Mouse (Mus musculus): Measurements from ENCODE around the gene Cacnb3. TPM values are rescaled to one million over a fixed set of nuclear protein-coding genes. Genes with fewer than 3 reads are reported as not detected.
A peak's percentile ranks its signal among the peaks of the same experiment; 100 is the strongest.

The Cacnb3 gene
- polyA plus RNA-seq, 1 experiment from 2014 or later = 32.3 TPM

- DNase-seq (ENCODE audit: low spot score) (no peak), ATAC-seq (replicated peaks; ENCODE audit: insufficient number of reproducible peaks, low FRiP score, low TSS enrichment, low read depth) (no peak)
- H3K4me1 ChIP-seq (ENCODE audit: control insufficient read depth, insufficient read depth, low read length) = no peaks in the 10 kb centered on the region
- no peaks in the 10 kb centered on the region for H3K9me3 ChIP-seq (replicated peaks; ENCODE audit: control insufficient read depth, low read length)
- no peak overlapping the region for H3K27ac ChIP-seq (replicated peaks; ENCODE audit: low read depth, low read length)
- no peaks in the 10 kb centered on the region for H3K27me3 ChIP-seq (ENCODE audit: control insufficient read depth, insufficient read depth, low read length)
- 91% methylated on average over 24 of the region's 24 CpGs for WGBS
- H3K9ac ChIP-seq (replicated peaks; ENCODE audit: low read length) = no peak overlapping the region
- no peak overlapping the region for H3K4me3 ChIP-seq (ENCODE audit: low read depth, low read length)
- H3K4me2 ChIP-seq (ENCODE audit: low read depth, low read length) = no peak overlapping the region
- H3K36me3 ChIP-seq (replicated peaks; ENCODE audit: control insufficient read depth, insufficient read depth, low read depth, low read length) = peaks cover 33% of the 10 kb centered on the region
Measured at GRCm38 (mm10) chr15:98645057-98646026, 14.7 kb downstream of the Cacnb3 start.

- Histone ChIP-seq H3K27me3 (ENCODE audit: control insufficient read depth, insufficient read depth, low read length) (no peaks in the 10 kb centered on the region), H3K9ac (replicated peaks; ENCODE audit: low read length) (no peak overlapping the region), H3K36me3 (replicated peaks; ENCODE audit: control insufficient read depth, insufficient read depth, low read depth, low read length) (peaks cover 42% of the 10 kb centered on the region), H3K9me3 (replicated peaks; ENCODE audit: control insufficient read depth, low read length) (no peaks in the 10 kb centered on the region), H3K4me1 (ENCODE audit: control insufficient read depth, insufficient read depth, low read length) (no peaks in the 10 kb centered on the region), H3K4me2 (ENCODE audit: low read depth, low read length) (no peak overlapping the region), H3K27ac (replicated peaks; ENCODE audit: low read depth, low read length) (no peak overlapping the region), H3K4me3 (ENCODE audit: low read depth, low read length) (no peak overlapping the region)
- WGBS = 77% methylated on average over 8 of the region's 8 CpGs
- ATAC-seq (replicated peaks; ENCODE audit: insufficient number of reproducible peaks, low FRiP score, low TSS enrichment, low read depth) = no peak
- no peak for DNase-seq (ENCODE audit: low spot score)
Measured at GRCm38 (mm10) chr15:98646737-98647136, 16.1 kb downstream of the Cacnb3 start.

- 91% methylated on average over 10 of the region's 10 CpGs for WGBS
- Histone ChIP-seq H3K4me1 (ENCODE audit: control insufficient read depth, insufficient read depth, low read length) (no peaks in the 10 kb centered on the region), H3K9me3 (replicated peaks; ENCODE audit: control insufficient read depth, low read length) (no peaks in the 10 kb centered on the region), H3K4me3 (ENCODE audit: low read depth, low read length) (no peak overlapping the region), H3K9ac (replicated peaks; ENCODE audit: low read length) (no peak overlapping the region), H3K27me3 (ENCODE audit: control insufficient read depth, insufficient read depth, low read length) (no peaks in the 10 kb centered on the region), H3K4me2 (ENCODE audit: low read depth, low read length) (no peak overlapping the region), H3K27ac (replicated peaks; ENCODE audit: low read depth, low read length) (no peak overlapping the region), H3K36me3 (replicated peaks; ENCODE audit: control insufficient read depth, insufficient read depth, low read depth, low read length) (peaks cover 47% of the 10 kb centered on the region)
- no peak for ATAC-seq (replicated peaks; ENCODE audit: insufficient number of reproducible peaks, low FRiP score, low TSS enrichment, low read depth)
- DNase-seq (ENCODE audit: low spot score) = no peak
Measured at GRCm38 (mm10) chr15:98647308-98647707, 16.7 kb downstream of the Cacnb3 start.

- no peak overlapping the region for H3K27ac ChIP-seq (replicated peaks; ENCODE audit: low read depth, low read length)
- no peak overlapping the region for H3K4me2 ChIP-seq (ENCODE audit: low read depth, low read length)
- peaks cover 49% of the 10 kb centered on the region for H3K36me3 ChIP-seq (replicated peaks; ENCODE audit: control insufficient read depth, insufficient read depth, low read depth, low read length)
- no peak for ATAC-seq (replicated peaks; ENCODE audit: insufficient number of reproducible peaks, low FRiP score, low TSS enrichment, low read depth)
- no peak overlapping the region for H3K4me3 ChIP-seq (ENCODE audit: low read depth, low read length)
- DNase-seq (ENCODE audit: low spot score) = no peak
- H3K9ac ChIP-seq (replicated peaks; ENCODE audit: low read length) = no peak overlapping the region
- no peaks in the 10 kb centered on the region for H3K27me3 ChIP-seq (ENCODE audit: control insufficient read depth, insufficient read depth, low read length)
- no peaks in the 10 kb centered on the region for H3K4me1 ChIP-seq (ENCODE audit: control insufficient read depth, insufficient read depth, low read length)
- 88% methylated on average over 3 of the region's 3 CpGs for WGBS
- H3K9me3 ChIP-seq (replicated peaks; ENCODE audit: control insufficient read depth, low read length) = no peaks in the 10 kb centered on the region
Measured at GRCm38 (mm10) chr15:98648071-98648470, 17.4 kb downstream of the Cacnb3 start.

GRCm38 (mm10) chr15:98651431-98651830 lies 20.8 kb downstream of the Cacnb3 start:
- WGBS = 95% methylated on average over 15 of the region's 15 CpGs
- Histone ChIP-seq H3K4me1 (ENCODE audit: control insufficient read depth, insufficient read depth, low read length) (no peaks in the 10 kb centered on the region), H3K9ac (replicated peaks; ENCODE audit: low read length) (no peak overlapping the region), H3K9me3 (replicated peaks; ENCODE audit: control insufficient read depth, low read length) (no peaks in the 10 kb centered on the region), H3K27ac (replicated peaks; ENCODE audit: low read depth, low read length) (no peak overlapping the region), H3K36me3 (replicated peaks; ENCODE audit: control insufficient read depth, insufficient read depth, low read depth, low read length) (peaks cover 40% of the 10 kb centered on the region), H3K27me3 (ENCODE audit: control insufficient read depth, insufficient read depth, low read length) (no peaks in the 10 kb centered on the region), H3K4me2 (ENCODE audit: low read depth, low read length) (no peak overlapping the region), H3K4me3 (ENCODE audit: low read depth, low read length) (no peak overlapping the region)
- no peak for ATAC-seq (replicated peaks; ENCODE audit: insufficient number of reproducible peaks, low FRiP score, low TSS enrichment, low read depth)
- no peak for DNase-seq (ENCODE audit: low spot score)

- H3K27me3 ChIP-seq (ENCODE audit: control insufficient read depth, insufficient read depth, low read length) = no peaks in the 10 kb centered on the region
- H3K4me1 ChIP-seq (ENCODE audit: control insufficient read depth, insufficient read depth, low read length) = no peaks in the 10 kb centered on the region
- no peak overlapping the region for H3K4me2 ChIP-seq (ENCODE audit: low read depth, low read length)
- H3K4me3 ChIP-seq (ENCODE audit: low read depth, low read length) = no peak overlapping the region
- H3K9me3 ChIP-seq (replicated peaks; ENCODE audit: control insufficient read depth, low read length) = no peaks in the 10 kb centered on the region
- ATAC-seq (replicated peaks; ENCODE audit: insufficient number of reproducible peaks, low FRiP score, low TSS enrichment, low read depth) (no peak), DNase-seq (ENCODE audit: low spot score) (no peak)
- no peak overlapping the region for H3K9ac ChIP-seq (replicated peaks; ENCODE audit: low read length)
- H3K36me3 ChIP-seq (replicated peaks; ENCODE audit: control insufficient read depth, insufficient read depth, low read depth, low read length) = peaks cover 46% of the 10 kb centered on the region
- WGBS = 96% methylated on average over 8 of the region's 8 CpGs
- no peak overlapping the region for H3K27ac ChIP-seq (replicated peaks; ENCODE audit: low read depth, low read length)
Measured at GRCm38 (mm10) chr15:98652174-98652573, 21.5 kb downstream of the Cacnb3 start.

GRCm38 (mm10) chr15:98656982-98657751 lies 26.5 kb downstream of the Cacnb3 start:
- no peaks in the 10 kb centered on the region for H3K4me1 ChIP-seq (ENCODE audit: control insufficient read depth, insufficient read depth, low read length)
- H3K4me2 ChIP-seq (ENCODE audit: low read depth, low read length) = no peak overlapping the region
- H3K9ac ChIP-seq (replicated peaks; ENCODE audit: low read length) = no peak overlapping the region
- H3K4me3 ChIP-seq (ENCODE audit: low read depth, low read length) = no peak overlapping the region
- 86% methylated on average over 15 of the region's 15 CpGs for WGBS
- ATAC-seq (replicated peaks; ENCODE audit: insufficient number of reproducible peaks, low FRiP score, low TSS enrichment, low read depth) (no peak), DNase-seq (ENCODE audit: low spot score) (no peak)
- H3K27ac ChIP-seq (replicated peaks; ENCODE audit: low read depth, low read length) = no peak overlapping the region
- H3K9me3 ChIP-seq (replicated peaks; ENCODE audit: control insufficient read depth, low read length) = no peaks in the 10 kb centered on the region
- peaks cover 28% of the 10 kb centered on the region for H3K36me3 ChIP-seq (replicated peaks; ENCODE audit: control insufficient read depth, insufficient read depth, low read depth, low read length)
- H3K27me3 ChIP-seq (ENCODE audit: control insufficient read depth, insufficient read depth, low read length) = no peaks in the 10 kb centered on the region

- WGBS = under 1% methylated on average over 14 of the region's 14 CpGs
- H3K9ac ChIP-seq (replicated peaks; ENCODE audit: low read length) = peak overlapping the region; percentile 98
- ATAC-seq (replicated peaks; ENCODE audit: insufficient number of reproducible peaks, low FRiP score, low TSS enrichment, low read depth) = no peak
- H3K36me3 ChIP-seq (replicated peaks; ENCODE audit: control insufficient read depth, insufficient read depth, low read depth, low read length) = peaks cover 15% of the 10 kb centered on the region
- DNase-seq (ENCODE audit: low spot score) = peak; percentile 43
- H3K27me3 ChIP-seq (ENCODE audit: control insufficient read depth, insufficient read depth, low read length) = no peaks in the 10 kb centered on the region
- H3K9me3 ChIP-seq (replicated peaks; ENCODE audit: control insufficient read depth, low read length) = no peaks in the 10 kb centered on the region
- peak overlapping the region; percentile 83 for H3K27ac ChIP-seq (replicated peaks; ENCODE audit: low read depth, low read length)
- no peaks in the 10 kb centered on the region for H3K4me1 ChIP-seq (ENCODE audit: control insufficient read depth, insufficient read depth, low read length)
- peak overlapping the region; percentile 57 for H3K4me2 ChIP-seq (ENCODE audit: low read depth, low read length)
- H3K4me3 ChIP-seq (ENCODE audit: low read depth, low read length) = peak overlapping the region; percentile 94
Measured at GRCm38 (mm10) chr15:98662198-98662566, 31.5 kb downstream of the Cacnb3 start.
